Mouse (Mus musculus): ENCODE measurements around the gene Atn1.
A peak's percentile ranks its signal among the peaks of the same experiment; 100 is the strongest.

The Atn1 gene

GRCm38 (mm10) chr6:124711824-124712782 is 44.2 kb downstream of the Atn1 start, which contains the start of the genes Emg1 and Phb2:
TSS of gene Emg1 (minus strand) at chr6:124712178.
TSS of gene Phb2 (plus strand) at chr6:124712336.
- DNase-seq (ENCODE audit: low read depth, low spot score) = peak; percentile 95

GRCm38 (mm10) chr6:124708289-124708889 is 47.9 kb downstream of the Atn1 start:
- DNase-seq (ENCODE audit: low read depth, low spot score) = no peak

- no peak for DNase-seq (ENCODE audit: low read depth, low spot score)
Observed at GRCm38 (mm10) chr6:124706061-124706627, 50.2 kb downstream of the Atn1 start.

DNA sequence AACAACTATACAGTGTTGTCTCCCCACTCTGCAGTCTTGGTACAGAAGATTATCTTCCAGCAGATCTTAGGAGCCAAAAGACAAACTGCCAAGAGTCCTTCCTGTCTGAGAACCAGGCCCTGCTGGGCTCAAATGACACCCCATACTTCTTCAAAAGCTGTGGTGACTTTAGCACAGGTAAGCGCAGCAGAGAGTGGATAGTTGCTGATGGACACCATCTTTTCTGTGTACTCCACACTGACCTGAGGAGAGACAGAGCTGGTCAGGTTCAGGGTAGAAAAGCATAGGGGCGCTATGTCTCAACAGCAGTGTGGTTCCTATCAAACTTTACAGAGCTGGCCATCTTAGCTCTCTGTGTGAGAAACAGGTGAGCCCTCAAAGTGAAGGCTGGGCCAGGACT is 51.9 kb downstream of the Atn1 start:
- no peak for DNase-seq (ENCODE audit: low read depth, low spot score)

DNA sequence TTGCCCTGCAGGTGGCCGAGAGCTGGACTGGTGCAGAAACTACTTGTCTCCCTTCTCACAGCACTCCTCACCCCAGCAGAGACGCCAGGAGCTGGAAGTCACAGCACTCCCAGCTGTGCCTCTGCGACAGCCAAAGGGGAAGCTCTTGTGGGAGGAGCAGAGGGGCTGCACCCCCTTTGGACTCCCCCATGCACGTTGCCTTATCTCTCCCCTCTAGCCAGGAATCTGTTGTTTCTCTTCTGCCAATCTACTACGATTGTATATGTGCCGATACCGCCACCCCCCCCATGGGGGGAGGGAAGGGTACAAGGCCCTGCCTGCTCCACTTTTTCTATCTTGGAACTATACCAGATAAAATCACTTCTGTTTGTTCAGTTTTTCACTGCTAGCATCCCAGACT is 52.5 kb downstream of the Atn1 start:
- DNase-seq (ENCODE audit: low read depth, low spot score) = no peak

DNA sequence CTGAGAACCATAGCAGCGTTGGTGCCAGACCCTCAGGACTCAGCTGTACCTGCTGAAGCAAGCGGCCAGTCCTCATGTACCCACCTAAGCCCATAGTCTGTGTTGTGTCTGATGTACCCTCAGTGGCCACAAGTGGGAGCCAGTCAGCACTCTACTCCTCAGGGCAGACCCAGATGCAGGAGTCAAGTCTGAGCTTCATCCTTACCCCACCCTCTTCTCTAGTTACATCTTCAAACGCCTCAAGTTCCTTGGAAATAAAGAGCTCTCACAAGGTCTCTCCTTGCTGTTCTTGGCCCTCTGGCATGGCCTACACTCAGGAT is 53.6 kb downstream of the Atn1 start:
- DNase-seq (ENCODE audit: low read depth, low spot score) = no peak

GRCm38 (mm10) chr6:124702102-124702783 is 54.1 kb downstream of the Atn1 start:
- no peak for DNase-seq (ENCODE audit: low read depth, low spot score)

DNA sequence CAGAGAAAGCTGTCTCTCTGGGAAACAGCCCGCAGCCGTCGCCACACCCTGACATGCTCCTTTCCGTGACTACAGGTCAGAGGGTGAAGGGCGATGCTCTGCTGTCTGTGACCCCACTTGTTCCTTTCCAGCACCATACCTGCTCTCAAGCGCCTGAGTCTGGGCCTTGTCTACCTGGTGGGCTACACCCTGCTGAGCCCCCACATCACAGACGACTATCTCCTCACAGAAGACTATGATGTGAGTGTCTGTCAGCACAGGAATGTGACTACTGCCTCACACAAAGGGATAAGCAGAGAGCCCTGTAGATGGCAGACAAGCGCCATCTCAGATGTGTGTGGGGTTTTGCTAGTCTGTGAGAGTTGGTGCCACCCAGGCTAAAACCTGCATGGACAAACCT is 55.0 kb downstream of the Atn1 start:
- no peak for DNase-seq (ENCODE audit: low read depth, low spot score)

GRCm38 (mm10) chr6:124699962-124700610 is 56.2 kb downstream of the Atn1 start:
- no peak for DNase-seq (ENCODE audit: low read depth, low spot score)

DNA sequence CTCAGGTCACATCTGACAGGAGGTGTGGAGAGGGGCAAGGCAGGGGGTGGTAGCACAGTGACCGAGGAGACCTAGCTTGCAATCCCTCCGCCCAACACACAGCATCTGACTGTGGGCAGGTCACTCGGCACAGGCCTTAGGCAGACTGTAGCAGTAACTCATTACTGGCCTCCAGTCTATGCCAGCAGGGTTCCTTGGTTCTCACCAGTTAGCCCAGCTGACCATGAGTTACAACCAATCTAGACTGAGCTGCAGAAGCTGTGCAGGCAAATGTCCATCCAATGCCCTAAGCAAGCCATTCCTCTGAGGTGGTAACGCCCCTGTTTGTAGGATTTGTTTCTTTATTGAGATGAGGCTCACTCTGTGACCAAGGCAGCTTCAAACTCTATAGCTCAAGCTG is 57.0 kb downstream of the Atn1 start:
- DNase-seq (ENCODE audit: low read depth, low spot score) = no peak

DNA sequence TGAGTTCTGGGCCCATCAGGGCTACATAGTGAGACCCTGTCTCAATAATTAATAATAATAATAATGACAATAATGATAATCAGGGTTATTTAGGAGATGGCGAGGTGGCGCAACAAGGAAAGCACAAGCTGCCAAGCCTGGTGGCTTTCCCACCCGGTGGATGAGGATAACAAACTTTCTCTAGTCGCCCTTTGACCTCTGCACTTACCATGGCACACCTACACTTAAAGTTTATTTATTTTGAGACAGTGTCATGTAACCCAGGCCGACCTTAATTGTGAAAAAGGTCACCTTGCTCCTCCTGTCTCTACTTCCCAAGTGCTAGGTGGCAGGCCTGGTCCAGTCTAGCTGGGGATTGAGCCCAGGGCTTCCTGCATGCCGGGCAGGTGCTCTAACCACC is 57.6 kb downstream of the Atn1 start:
- DNase-seq (ENCODE audit: low read depth, low spot score) = no peak

DNA sequence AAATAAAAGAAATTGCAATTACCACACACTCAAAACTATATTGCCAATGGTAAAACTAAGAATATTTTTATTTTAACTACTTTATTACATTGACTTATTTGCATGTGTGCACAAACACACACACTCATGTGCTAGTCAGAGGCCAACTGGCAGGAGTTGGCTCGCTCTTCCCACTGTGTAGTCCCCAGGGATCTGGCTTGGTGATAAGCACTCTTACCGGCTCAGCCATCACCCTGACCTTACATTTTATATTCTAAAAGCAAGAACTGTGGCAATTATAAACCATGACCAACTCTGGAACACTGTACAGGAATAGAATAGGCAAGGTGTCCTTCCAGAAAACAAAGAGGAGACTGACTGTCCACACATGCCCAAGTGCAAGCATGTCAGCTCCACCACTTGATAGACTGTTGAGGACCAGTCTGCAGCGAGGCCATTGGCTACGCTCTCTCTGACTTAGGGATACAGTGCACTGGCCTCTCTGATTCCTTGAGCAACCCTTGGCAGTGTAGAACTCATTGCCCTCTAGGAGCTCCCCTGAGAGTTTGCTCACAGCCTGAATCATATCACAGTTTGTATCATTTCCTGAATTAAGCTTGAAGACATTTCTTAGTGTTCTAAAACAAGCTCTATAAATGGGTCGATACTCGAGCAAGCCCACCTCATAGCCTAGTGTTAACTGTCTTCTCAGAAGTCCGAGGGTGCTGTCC is 59.7 kb downstream of the Atn1 start:
- no peak for DNase-seq (ENCODE audit: low read depth, low spot score)

DNA sequence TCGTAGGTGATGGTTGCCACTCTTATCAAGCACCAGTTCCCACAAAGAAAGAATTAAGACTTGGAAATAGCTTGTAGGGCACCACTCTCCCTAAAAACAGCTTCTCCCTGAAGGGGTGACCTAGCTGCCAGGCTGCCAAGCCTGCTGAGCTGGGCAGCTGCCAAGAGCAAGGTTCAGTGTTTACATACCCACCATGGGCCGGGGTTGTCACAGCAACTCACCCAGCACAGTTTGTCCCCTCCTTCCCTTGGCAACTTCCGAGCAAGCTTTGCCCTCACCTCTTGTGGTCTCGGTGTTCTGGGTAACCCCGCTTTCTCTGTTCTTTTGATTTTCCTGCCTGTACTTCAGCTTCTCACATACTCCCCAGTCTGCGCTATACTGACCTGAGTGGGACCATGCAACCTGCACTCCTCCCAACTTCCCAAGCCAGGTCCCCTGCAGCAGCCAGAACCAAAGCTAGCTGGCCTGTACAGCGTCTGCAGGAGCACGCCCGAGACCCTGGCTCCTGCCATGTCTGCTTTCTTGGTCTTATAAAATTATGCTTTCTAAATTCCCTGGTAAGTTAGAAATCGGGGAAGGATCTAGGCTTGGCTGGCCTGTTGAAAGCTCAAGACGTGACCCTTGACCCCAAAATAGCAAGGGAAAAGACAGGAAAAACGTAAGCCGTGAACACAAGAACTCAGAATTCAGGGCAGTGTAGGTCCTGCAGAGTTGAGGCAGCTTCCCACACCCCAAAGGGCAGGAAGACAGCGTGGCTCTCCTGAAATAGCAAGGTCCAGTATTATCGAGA is 62.0 kb downstream of the Atn1 start:
- DNase-seq (ENCODE audit: low read depth, low spot score) = no peak

DNA sequence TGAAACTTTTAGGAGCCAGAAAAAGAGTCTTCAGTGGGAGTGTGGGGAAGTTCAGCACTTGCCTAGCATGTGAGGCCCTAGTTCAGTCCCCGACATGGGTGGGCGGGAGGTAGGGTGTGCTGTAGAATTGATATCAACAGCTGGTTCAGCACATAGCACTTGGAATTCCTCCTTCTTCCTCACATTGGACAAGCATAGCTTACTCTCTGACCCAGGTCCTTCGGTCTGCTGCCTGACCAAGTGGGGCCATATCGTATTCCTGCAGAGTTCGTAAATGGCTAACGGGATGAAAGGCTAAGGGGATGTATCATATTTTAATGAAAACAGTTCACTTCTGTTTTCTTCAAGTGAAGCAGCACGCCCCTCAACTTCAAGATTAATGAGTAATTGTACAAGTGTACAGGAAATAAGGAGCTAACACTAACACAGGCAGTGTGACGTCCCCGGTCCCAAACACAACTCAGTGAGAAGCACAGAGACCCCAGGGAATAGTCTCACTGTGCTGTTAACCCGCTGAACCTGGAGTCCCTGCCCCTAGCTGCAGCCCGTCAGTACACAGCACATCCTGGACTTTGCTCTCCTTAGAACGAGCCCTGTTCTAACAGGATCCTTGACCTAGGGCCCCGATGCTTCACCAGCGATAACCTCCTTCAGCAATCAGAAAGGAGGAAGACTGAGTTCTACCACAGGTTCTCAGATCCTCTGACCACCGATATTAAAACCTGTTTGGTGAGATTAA is 62.9 kb downstream of the Atn1 start:
- DNase-seq (ENCODE audit: low read depth, low spot score) = no peak
